In genomic region chr9:65306672-65307071, GRCm38 (mm10) we compare ENCODE assay signal across 21 mouse cellular contexts. TPM values are rescaled to one million over a fixed set of nuclear protein-coding genes. Genes with fewer than 3 reads are reported as not detected.
DNase-seq lines count a peak whose midpoint lies in the region.
"Had no signal": no experiment of that assay in that cellular context is flagged by ENCODE, and none has a peak within 500 bp of the region (broad histone marks: within the 10 kb centered on the region; RNA-seq: fewer than 3 reads in every experiment).

No protein-coding gene starts in this region.

- DNase-seq in gastrocnemius, adult 18-20 months (ENCODE audit: low spot score), result peak; percentile 54
- DNase-seq in gastrocnemius, postnatal 4 days (ENCODE audit: low spot score in 2 of 2), result no peak
- peak; percentile 72 for DNase-seq in kidney, adult 11 months
- DNase-seq in kidney, postnatal 10 days, result no peak
- peak; percentile 68 for DNase-seq in adipocyte (ENCODE audit: low spot score)
- peak; percentile 35 for DNase-seq in heart, embryonic 10.5 days (ENCODE audit: low spot score)
- DNase-seq in spleen, adult 12 weeks (ENCODE audit: low spot score), result no peak
- DNase-seq: cerebellum, adult 11 months; cerebellum, postnatal 10 days; layer of hippocampus, adult 9-11 months; liver, embryonic 13.5 days; retina, postnatal 1 day had no signal

- H3K36me3 ChIP-seq in heart, embryonic 10.5 days, result peaks cover 75% of the 10 kb centered on the region

- no peaks in the 10 kb centered on the region for H3K9me3 ChIP-seq in heart, embryonic 10.5 days
- H3K9me3 ChIP-seq: embryonic facial prominence, embryonic 13.5 days; forebrain, embryonic 15.5 days; heart, embryonic 15.5 days; limb, embryonic 10.5 days; liver, embryonic 13.5 days had no signal

- H3K4me1 ChIP-seq in heart, embryonic 10.5 days, result no peaks in the 10 kb centered on the region
- H3K4me1 ChIP-seq: embryonic facial prominence, embryonic 13.5 days; forebrain, embryonic 15.5 days; heart, embryonic 15.5 days; limb, embryonic 10.5 days had no signal

- H3K27ac ChIP-seq in heart, embryonic 10.5 days, result no peak overlapping the region
- H3K27ac ChIP-seq: embryonic facial prominence, embryonic 13.5 days; forebrain, embryonic 15.5 days; heart, embryonic 15.5 days; kidney, postnatal 0 days; limb, embryonic 10.5 days; liver, embryonic 13.5 days; macrophage; stomach, postnatal 0 days had no signal

- H3K27me3 ChIP-seq in heart, embryonic 10.5 days (ENCODE audit: insufficient read depth, poor library complexity, severe bottlenecking), result no peaks in the 10 kb centered on the region
- H3K27me3 ChIP-seq: CH12.LX; embryonic facial prominence, embryonic 13.5 days; forebrain, embryonic 15.5 days; heart, embryonic 15.5 days; liver, embryonic 13.5 days had no signal

- no peak overlapping the region for H3K4me3 ChIP-seq in heart, embryonic 10.5 days
- H3K4me3 ChIP-seq: embryonic facial prominence, embryonic 13.5 days; forebrain, embryonic 15.5 days; heart, embryonic 15.5 days; limb, embryonic 10.5 days; liver, embryonic 13.5 days had no signal

- 92% methylated on average over 2 of the region's 2 CpGs for WGBS in heart, embryonic 10.5 days

RNA-seq across cellular contexts. Expression of gene Clpx, which starts 12.6 kb away (rescaled TPM):
- 10 to 100 TPM; 61.6 to 63.1 TPM for total RNA-seq in gastrocnemius, adult 18-20 months (2021)
- 10 to 100 TPM; 53.5 to 59.6 TPM for total RNA-seq in gastrocnemius, postnatal 4 days (2021)
- polyA plus RNA-seq in heart, embryonic 10.5 days (2016; fragmentation: Nextera tagmentation; extraction: Ambion mirVana), result 43.0 and 43.5 TPM in 2 replicates

RNA-seq across cellular contexts. Expression of gene Pdcd7, which starts 39.2 kb away (rescaled TPM):
- 10 to 100 TPM; 14.6 to 22.2 TPM for total RNA-seq in gastrocnemius, adult 18-20 months (2021)
- 10 to 100 TPM; 14.0 to 14.5 TPM for total RNA-seq in gastrocnemius, postnatal 4 days (2021)
- 5.6 and 7.8 TPM in 2 replicates for polyA plus RNA-seq in heart, embryonic 10.5 days (2016; fragmentation: Nextera tagmentation; extraction: Ambion mirVana)

RNA-seq across cellular contexts. Expression of gene Cilp, which starts 41.7 kb away (rescaled TPM):
- 10 to 100 TPM; 20.6 to 30.0 TPM for total RNA-seq in gastrocnemius, adult 18-20 months (2021)
- 10 to 100 TPM; 56.9 to 59.0 TPM for total RNA-seq in gastrocnemius, postnatal 4 days (2021)
- polyA plus RNA-seq in heart, embryonic 10.5 days (2016; fragmentation: Nextera tagmentation; extraction: Ambion mirVana), result not detected in 2 replicates
- total RNA-seq: CH12.LX, MEL had no signal
- polyA plus RNA-seq: macrophage had no signal

RNA-seq across cellular contexts. Expression of gene Ubap1l, which starts 54.2 kb away (rescaled TPM):
- under 1 TPM; 0.64 to 0.71 TPM for total RNA-seq in gastrocnemius, adult 18-20 months (2021)
- total RNA-seq in gastrocnemius, postnatal 4 days (2021), result under 1 TPM; 0.44 to 0.66 TPM
- 0.27 and 0.38 TPM in 2 replicates for polyA plus RNA-seq in heart, embryonic 10.5 days (2016; fragmentation: Nextera tagmentation; extraction: Ambion mirVana)
- total RNA-seq: MEL had no signal
- polyA plus RNA-seq: liver, embryonic 13.5 days; macrophage; stomach, postnatal 0 days had no signal

Comparison
In these comparisons a context has a peak if more than half of its experiments do, and no peak if none do; other contexts are left out.
1. DNase-seq: peak in gastrocnemius, adult 18-20 months (single experiment), kidney, adult 11 months (single experiment), adipocyte (single experiment) and heart, embryonic 10.5 days (single experiment); none in gastrocnemius, postnatal 4 days (0 of 2), kidney, postnatal 10 days (single experiment) and spleen, adult 12 weeks (single experiment).